Mouse (Mus musculus) olfactory bulb, adult 2 months (tissue): ENCODE measurements around the gene Extl2. TPM values are rescaled to one million over a fixed set of nuclear protein-coding genes. Genes with fewer than 3 reads are reported as not detected.

Experiments
- H3K27ac ChIP-seq: fragments of 200-500 bp; 2 replicates; pipeline ENCODE4 v1.5.1; 2012; ENCODE audit warnings: low read depth, low read length; ENCODE audit not compliant: insufficient read depth
- H3K4me1 ChIP-seq: fragments of 200-500 bp; 2 replicates; pipeline ENCODE4 v1.6.1; 2012; ENCODE audit warnings: low read length; ENCODE audit not compliant: control insufficient read depth, insufficient read depth
- H3K4me3 ChIP-seq: fragments of 200-500 bp; 2 replicates; pipeline ENCODE4 v1.5.1; 2012; ENCODE audit warnings: mild to moderate bottlenecking, low read depth, low read length, moderate library complexity; ENCODE audit not compliant: insufficient read depth
- CTCF ChIP-seq: fragments of 200-500 bp; IDR thresholded peaks from 2 replicates; pipeline ENCODE4 v1.5.1; 2012; ENCODE audit warnings: low read depth, mild to moderate bottlenecking, low read length, moderate library complexity; ENCODE audit not compliant: insufficient read depth
- POLR2A ChIP-seq: fragments of 200-500 bp; IDR thresholded peaks from 2 replicates; pipeline ENCODE4 v1.6.1; 2012; ENCODE audit warnings: mild to moderate bottlenecking, low read depth, low read length, moderate library complexity; ENCODE audit not compliant: insufficient read depth
- WGBS: fragments of 180-500 bp; shearing (Covaris S2); methylation state at CpG from one replicate; pipeline ENCODE4 v1.1.7; 2018; 5-methylcytosine and 5-hydroxymethylcytosine counted together
- polyA plus RNA-seq: library from polyadenylated mRNA; stranded (reverse); fragments of >200 nt; gene quantifications from 2 replicates; pipeline ENCODE4 v1.2.4, GENCODE M21; 2012; ENCODE audit warnings: low replicate concordance; ENCODE audit not compliant: missing spikeins, insufficient read depth, insufficient read length

The Extl2 gene
- polyA plus RNA-seq, 1 experiment, result not detected

GRCm38 (mm10) chr3:116024669-116025068, 17.4 kb downstream of the Extl2 start:
- no peak for TF ChIP-seq CTCF
- no peak for TF ChIP-seq POLR2A
- 87% methylated on average over 5 of the region's 5 CpGs for WGBS
- Histone ChIP-seq H3K4me3 (no peak overlapping the region), H3K27ac (no peak overlapping the region), H3K4me1 (no peaks in the 10 kb centered on the region)

DNA sequence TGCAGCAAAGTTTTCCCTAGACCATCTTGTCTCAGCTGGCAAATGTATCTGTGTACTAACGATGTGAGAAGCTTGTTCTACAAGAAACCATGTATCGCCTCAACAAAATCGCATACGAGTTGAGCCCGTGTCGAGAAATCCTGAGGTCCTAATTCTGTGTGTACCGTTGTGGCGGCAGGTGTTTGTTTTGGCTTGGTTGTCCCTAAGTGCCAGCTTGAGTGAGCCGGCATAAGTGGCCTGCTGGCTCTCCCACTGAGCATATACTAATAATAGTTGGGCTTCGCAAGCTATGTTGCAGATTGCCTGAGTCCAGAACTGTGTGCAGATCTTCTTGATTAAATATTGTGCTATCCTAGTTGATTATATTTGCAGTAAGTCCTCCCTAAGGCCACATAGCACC, 18.4 kb downstream of the Extl2 start:
- no peak for TF ChIP-seq CTCF
- no peak for TF ChIP-seq POLR2A
- no peak overlapping the region for H3K27ac ChIP-seq
- H3K4me1 ChIP-seq, result no peaks in the 10 kb centered on the region

GRCm38 (mm10) chr3:116026996-116027395, 19.7 kb downstream of the Extl2 start:
- Histone ChIP-seq H3K4me3 (no peak overlapping the region), H3K4me1 (no peaks in the 10 kb centered on the region), H3K27ac (no peak overlapping the region)
- TF ChIP-seq CTCF, result no peak
- no peak for TF ChIP-seq POLR2A
- 94% methylated on average over 20 of the region's 20 CpGs for WGBS

More for the DNA sequence above, 18.4 kb downstream of the Extl2 start:
- WGBS, result 91% methylated on average over 10 of the region's 10 CpGs
- no peak overlapping the region for H3K4me3 ChIP-seq

DNA sequence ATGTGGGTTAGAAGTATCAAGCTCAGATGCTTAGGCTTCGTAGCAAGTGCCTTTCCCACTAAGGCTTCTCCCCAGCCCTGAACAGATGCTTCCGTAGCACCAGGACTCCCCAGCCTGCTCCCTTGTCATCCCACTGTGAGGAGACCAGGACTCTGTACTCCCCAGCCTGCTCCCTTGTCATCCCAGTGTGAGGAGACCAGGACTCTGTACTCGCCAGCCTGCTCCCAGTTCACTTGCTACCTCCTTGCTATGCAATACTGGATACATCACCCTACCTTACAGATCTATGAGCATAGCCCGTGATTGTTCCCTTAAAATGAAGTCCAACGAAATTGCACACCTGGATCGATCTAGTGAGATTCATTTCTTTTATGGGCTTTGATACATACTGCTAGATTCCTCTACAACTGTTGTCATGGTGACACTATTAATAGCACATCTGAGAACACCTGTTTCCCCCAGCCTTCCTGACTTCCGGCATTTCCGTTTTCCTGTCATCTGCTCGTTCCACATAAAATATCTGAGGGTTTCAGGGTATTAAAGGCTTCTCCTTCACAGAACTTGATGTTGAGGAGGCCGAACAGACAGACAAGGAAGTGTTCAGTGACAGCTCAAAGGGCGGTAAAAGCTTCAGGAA, 23.0 kb downstream of the Extl2 start:
- H3K27ac ChIP-seq, result no peak overlapping the region
- WGBS, result 81% methylated on average over 11 of the region's 11 CpGs
- H3K4me3 ChIP-seq, result no peak overlapping the region
- TF ChIP-seq CTCF (no peak), POLR2A (no peak)
- H3K4me1 ChIP-seq, result no peaks in the 10 kb centered on the region

- no peaks in the 10 kb centered on the region for H3K4me1 ChIP-seq
- WGBS, result 57% methylated on average over 6 of the region's 6 CpGs
- H3K4me3 ChIP-seq, result no peak overlapping the region
- no peak overlapping the region for H3K27ac ChIP-seq
- no peak for TF ChIP-seq CTCF
- TF ChIP-seq POLR2A, result no peak
Observed at GRCm38 (mm10) chr3:116033218-116033870, 26.1 kb downstream of the Extl2 start.

GRCm38 (mm10) chr3:116033871-116034222, 26.6 kb downstream of the Extl2 start:
- Histone ChIP-seq H3K4me1 (no peaks in the 10 kb centered on the region), H3K27ac (no peak overlapping the region), H3K4me3 (no peak overlapping the region)
- WGBS, result 60% methylated on average over 3 of the region's 3 CpGs
- TF ChIP-seq POLR2A (no peak), CTCF (no peak)

- 84% methylated on average over 3 of the region's 3 CpGs for WGBS
- Histone ChIP-seq H3K4me1 (no peaks in the 10 kb centered on the region), H3K27ac (no peak overlapping the region), H3K4me3 (no peak overlapping the region)
- TF ChIP-seq CTCF (no peak), POLR2A (no peak)
Observed at GRCm38 (mm10) chr3:116040776-116041175, 33.5 kb downstream of the Extl2 start.

DNA sequence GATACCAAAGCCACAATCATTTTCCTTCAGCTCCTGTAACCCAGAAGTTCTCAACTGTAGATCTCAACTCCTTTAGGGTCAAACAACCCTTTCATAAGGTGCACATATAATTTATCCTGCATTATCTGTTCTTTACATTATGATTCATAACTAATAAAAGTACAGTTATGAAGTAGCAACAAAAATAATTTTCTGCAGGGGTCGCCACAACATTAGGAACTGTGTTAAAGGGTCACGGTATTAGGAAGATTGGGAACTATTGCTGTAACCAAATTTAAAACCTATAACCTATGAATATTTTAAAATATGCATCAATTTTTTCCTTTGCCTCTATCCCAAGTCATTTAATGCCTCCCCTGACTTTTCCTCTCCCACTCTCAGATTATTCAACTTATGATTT, 38.7 kb downstream of the Extl2 start:
- 76% methylated on average over 2 of the region's 2 CpGs for WGBS
- H3K4me1 ChIP-seq, result no peaks in the 10 kb centered on the region
- no peak overlapping the region for H3K27ac ChIP-seq
- no peak for TF ChIP-seq POLR2A
- no peak for TF ChIP-seq CTCF
- H3K4me3 ChIP-seq, result no peak overlapping the region

DNA sequence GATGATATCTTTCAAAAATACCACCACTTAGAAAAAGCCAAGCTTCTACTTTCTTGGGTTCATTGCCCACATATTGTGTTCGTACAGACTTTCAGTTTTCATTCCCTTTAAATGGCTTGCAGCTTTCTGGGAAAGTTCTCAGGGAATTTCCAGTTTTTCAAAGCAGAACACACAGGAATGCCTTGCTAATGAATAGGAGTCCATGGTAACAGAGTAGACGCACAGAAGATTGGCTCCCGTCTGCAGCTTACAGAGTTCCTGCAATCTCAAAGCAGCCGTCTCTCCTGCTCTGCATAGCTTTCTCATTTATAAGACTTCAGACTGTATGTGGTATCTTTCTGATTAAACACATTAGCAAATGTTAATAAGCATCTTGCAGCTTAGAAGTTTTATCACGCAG, 39.8 kb downstream of the Extl2 start:
- H3K27ac ChIP-seq, result no peak overlapping the region
- WGBS, result 38% methylated on average over 5 of the region's 5 CpGs

GRCm38 (mm10) chr3:116057078-116057477, 49.8 kb downstream of the Extl2 start:
- no peak overlapping the region for H3K27ac ChIP-seq
- 59% methylated on average over 6 of the region's 6 CpGs for WGBS
- H3K4me1 ChIP-seq, result no peaks in the 10 kb centered on the region
- no peak overlapping the region for H3K4me3 ChIP-seq
- TF ChIP-seq POLR2A, result no peak
- TF ChIP-seq CTCF, result no peak

More for the DNA sequence above, 39.8 kb downstream of the Extl2 start:
- Histone ChIP-seq H3K4me3 (no peak overlapping the region), H3K4me1 (no peaks in the 10 kb centered on the region)
- TF ChIP-seq CTCF (no peak), POLR2A (no peak)
